Mouse (Mus musculus): ENCODE measurements around the gene Pltp.
A peak's percentile ranks its signal among the peaks of the same experiment; 100 is the strongest.
"Not testable (repeated sequence)": the region's sequence is repeated elsewhere in the genome, so short reads cannot be mapped to it uniquely, and the experiment has no call there.

Pltp gene

GRCm38 (mm10) chr2:164879228-164879567, 21.7 kb upstream of the Pltp start, which contains the start of gene Pcif1:
TSS of gene Pcif1 (plus strand) at chr2:164879304.
- peak; percentile 57 for DNase-seq (ENCODE audit: low read depth, low spot score)

- no peak for DNase-seq (ENCODE audit: low read depth, low spot score)
These were observed 21.2 kb upstream of the Pltp start for GRCm38 (mm10) chr2:164878509-164879227.

GRCm38 (mm10) chr2:164877376-164878215, 20.1 kb upstream of the Pltp start:
- DNase-seq (ENCODE audit: low read depth, low spot score), result not testable (repeated sequence)

- not testable (repeated sequence) for DNase-seq (ENCODE audit: low read depth, low spot score)
These were observed 18.1 kb upstream of the Pltp start for GRCm38 (mm10) chr2:164875648-164876047.

- DNase-seq (ENCODE audit: low read depth, low spot score), result no peak
These were observed 16.8 kb upstream of the Pltp start for GRCm38 (mm10) chr2:164874239-164874769.

GRCm38 (mm10) chr2:164873621-164874020, 16.1 kb upstream of the Pltp start:
- no peak for DNase-seq (ENCODE audit: low read depth, low spot score)

- no peak for DNase-seq (ENCODE audit: low read depth, low spot score)
These were observed 14.2 kb upstream of the Pltp start for GRCm38 (mm10) chr2:164871602-164872303.

GRCm38 (mm10) chr2:164868491-164868890, 11.0 kb upstream of the Pltp start:
- no peak for DNase-seq (ENCODE audit: low read depth, low spot score)

GRCm38 (mm10) chr2:164867566-164867965, 10.1 kb upstream of the Pltp start:
- no peak for DNase-seq (ENCODE audit: low read depth, low spot score)

- no peak for DNase-seq (ENCODE audit: low read depth, low spot score)
These were observed 9.4 kb upstream of the Pltp start for GRCm38 (mm10) chr2:164866741-164867551.

- no peak for DNase-seq (ENCODE audit: low read depth, low spot score)
These were observed 7.1 kb upstream of the Pltp start for GRCm38 (mm10) chr2:164864593-164864992.

- not testable (repeated sequence) for DNase-seq (ENCODE audit: low read depth, low spot score)
These were observed 5.9 kb upstream of the Pltp start for GRCm38 (mm10) chr2:164863411-164863810.

- DNase-seq (ENCODE audit: low read depth, low spot score), result no peak
These were observed 4.8 kb upstream of the Pltp start for GRCm38 (mm10) chr2:164862179-164862861.

GRCm38 (mm10) chr2:164861094-164861493, 3.6 kb upstream of the Pltp start:
- no peak for DNase-seq (ENCODE audit: low read depth, low spot score)

GRCm38 (mm10) chr2:164859640-164860432, 2.3 kb upstream of the Pltp start:
- no peak for DNase-seq (ENCODE audit: low read depth, low spot score)

GRCm38 (mm10) chr2:164859155-164859554, 1.6 kb upstream of the Pltp start:
- no peak for DNase-seq (ENCODE audit: low read depth, low spot score)

- DNase-seq (ENCODE audit: low read depth, low spot score), result no peak
These were observed 487 bp upstream of the Pltp start for GRCm38 (mm10) chr2:164857842-164858553.

GRCm38 (mm10) chr2:164856309-164857100, 1.0 kb downstream of the Pltp start:
- DNase-seq (ENCODE audit: low read depth, low spot score), result no peak

Data from telencephalon, adult 2 months (tissue).